19 mouse cellular contexts compared by ENCODE assay signal in genomic region chr7:27111987-27112386, GRCm38 (mm10). TPM values are rescaled to one million over a fixed set of nuclear protein-coding genes. Genes with fewer than 3 reads are reported as not detected.
"Had no signal": no experiment of that assay in that cellular context is flagged by ENCODE, and none has a peak within 500 bp of the region (broad histone marks: within the 10 kb centered on the region; RNA-seq: fewer than 3 reads in every experiment).

No protein-coding gene starts in this region.

- H3K4me2 ChIP-seq: limb, embryonic 15.5 days; liver, embryonic 12.5 days; midbrain, embryonic 12.5 days; neural tube, embryonic 12.5 days; stomach, embryonic 15.5 days had no signal

- H3K27ac ChIP-seq: limb, embryonic 15.5 days; liver, embryonic 12.5 days; liver, embryonic 14.5 days; midbrain, embryonic 10.5 days; midbrain, embryonic 12.5 days; neural tube, embryonic 12.5 days; stomach, embryonic 15.5 days had no signal

- H3K4me3 ChIP-seq: limb, embryonic 15.5 days; liver, embryonic 12.5 days; midbrain, embryonic 10.5 days; midbrain, embryonic 12.5 days; neural tube, embryonic 12.5 days; stomach, embryonic 15.5 days had no signal

- H3K4me1 ChIP-seq: limb, embryonic 15.5 days; liver, embryonic 12.5 days; midbrain, embryonic 10.5 days; midbrain, embryonic 12.5 days; neural tube, embryonic 12.5 days; stomach, embryonic 15.5 days had no signal

- H3K36me3 ChIP-seq: limb, embryonic 15.5 days; liver, embryonic 12.5 days; midbrain, embryonic 10.5 days; midbrain, embryonic 12.5 days; neural tube, embryonic 12.5 days; stomach, embryonic 15.5 days had no signal

- DNase-seq: lung, postnatal 36 days; midbrain, embryonic 14.5 days; right cerebral cortex, postnatal 14 days; thymus, adult 2 months; thymus, postnatal 25 days; thymus, postnatal 4 days had no signal

- H3K9me3 ChIP-seq: limb, embryonic 15.5 days; neural tube, embryonic 12.5 days; stomach, embryonic 15.5 days had no signal

- H3K9ac ChIP-seq: limb, embryonic 15.5 days; liver, embryonic 12.5 days; liver, embryonic 14.5 days; midbrain, embryonic 12.5 days; neural tube, embryonic 12.5 days; stomach, embryonic 15.5 days had no signal

- H3K27me3 ChIP-seq: limb, embryonic 15.5 days; liver, embryonic 12.5 days; midbrain, embryonic 12.5 days; neural tube, embryonic 12.5 days; stomach, embryonic 15.5 days had no signal

- ATAC-seq: liver, embryonic 12.5 days had no signal

RNA-seq across cellular contexts. Expression of gene Cyp2f2, which starts 7.7 kb away (rescaled TPM):
- polyA plus RNA-seq: liver, embryonic 12.5 days; midbrain, embryonic 10.5 days; midbrain, embryonic 12.5 days; midbrain, embryonic 14.5 days; neural tube, embryonic 12.5 days; neural tube, embryonic 14.5 days had no signal

RNA-seq across cellular contexts. Expression of gene Cyp2t4, which starts 41.5 kb away (rescaled TPM):
- polyA plus RNA-seq: liver, adult 2 months; liver, embryonic 12.5 days; liver, embryonic 14.5 days; liver, embryonic 16.5 days; spleen, adult 2 months; stomach, embryonic 15.5 days; testis, adult 2 months; urinary bladder, adult 2 months had no signal
